Mouse (Mus musculus) embryo, embryonic 10.5 days (tissue): ENCODE data around the gene Vmn1r18.
"Not testable (repeated sequence)": the region's sequence is repeated elsewhere in the genome, so short reads cannot be mapped to it uniquely, and the experiment has no call there.

Source experiments
- DNase-seq: peaks from one replicate; pipeline ENCODE4 v3.0.0-alpha.2; 2015; ENCODE audit warnings: low spot score

The Vmn1r18 gene

DNA sequence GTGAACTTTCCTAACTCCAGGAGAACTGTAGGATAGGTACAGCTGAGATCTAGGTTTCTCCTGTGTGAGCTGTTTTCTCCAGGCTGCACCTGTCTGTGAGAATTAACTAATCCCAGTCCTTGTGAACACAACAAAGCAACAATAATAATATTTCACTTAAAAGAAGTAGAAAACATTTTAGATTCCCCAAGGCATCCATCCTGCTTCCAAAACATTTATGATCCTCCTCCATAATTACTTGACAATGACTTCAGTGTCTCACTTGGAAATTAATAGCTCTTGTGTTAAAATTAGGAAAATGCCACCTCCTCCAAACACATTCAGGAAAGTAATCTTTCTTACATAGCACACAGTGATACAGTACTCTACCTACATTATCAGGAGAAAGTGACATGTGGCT, at the start of gene Vmn1r18:
Vmn1r18 (minus strand) TSS at position 101 of the 400 bp plus-strand sequence.
- DNase-seq, result no peak

DNA sequence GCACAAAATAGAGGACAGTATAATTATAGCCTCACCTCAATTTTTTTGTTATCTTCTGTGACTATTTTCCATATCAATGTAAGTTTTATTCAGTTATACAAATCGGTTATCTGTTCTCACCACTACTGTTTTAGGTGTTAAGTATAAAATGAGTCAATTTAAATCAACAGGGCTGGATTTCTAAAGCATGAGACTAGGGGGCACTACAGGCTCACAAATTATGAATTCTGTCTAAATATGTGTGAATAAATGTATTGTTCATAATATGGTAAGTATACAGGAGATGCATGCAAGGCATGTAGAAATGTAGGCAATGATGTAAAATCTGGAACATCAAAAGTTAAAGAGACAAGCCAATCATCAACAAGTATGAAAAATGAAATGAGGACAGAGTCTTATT, 35.6 kb upstream of the Vmn1r18 start:
- DNase-seq, result peak; percentile 1

DNA sequence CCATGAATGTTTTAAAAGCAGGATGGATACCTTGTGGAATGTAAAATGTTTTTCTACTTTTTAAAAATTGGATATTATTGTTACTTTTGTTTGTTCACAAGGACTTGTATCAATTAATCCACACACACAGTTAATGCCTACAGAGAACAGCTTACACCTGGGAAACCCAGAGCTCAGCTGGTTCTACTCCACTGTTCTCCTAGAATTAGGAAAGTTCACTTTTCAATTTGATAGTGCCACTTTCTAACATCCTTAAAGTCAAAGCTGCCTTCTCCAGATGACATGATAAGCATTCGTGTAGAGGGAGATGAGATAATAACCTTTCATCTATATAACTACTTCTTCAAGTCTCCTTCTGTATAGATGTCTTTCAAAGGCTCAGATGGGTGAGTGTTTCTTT, 33.0 kb upstream of the Vmn1r18 start, which contains the start of gene Vmn1r20:
Vmn1r20 (plus strand) TSS at position 301 of the 400 bp plus-strand sequence.
- DNase-seq, result no peak

- not testable (repeated sequence) for DNase-seq
Measured at GRCm38 (mm10) chr6:57403480-57403879, 7.9 kb upstream of the Vmn1r18 start, which contains the start of gene Vmn1r19. Gene Vmn1r19 (plus strand): TSS chr6:57403780.

DNA sequence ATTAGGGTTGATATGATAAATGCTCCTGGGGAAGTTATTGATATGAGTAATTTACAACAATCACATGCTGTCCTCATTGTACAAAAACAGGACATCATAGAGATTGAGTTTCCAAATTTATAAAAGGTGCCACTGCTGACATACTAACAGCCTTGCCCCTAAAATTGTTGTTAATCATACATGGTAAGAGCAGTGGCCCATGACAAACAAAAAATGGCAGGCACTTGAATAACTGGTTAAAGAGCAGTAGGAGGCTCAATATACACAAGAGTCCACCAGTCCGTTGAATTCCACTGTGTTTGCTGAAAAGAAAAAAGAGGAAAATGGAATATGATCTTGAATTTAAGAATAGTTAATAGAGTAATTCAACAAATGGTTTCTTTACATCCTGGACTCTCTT, 28.1 kb downstream of the Vmn1r18 start:
- DNase-seq, result no peak

DNA sequence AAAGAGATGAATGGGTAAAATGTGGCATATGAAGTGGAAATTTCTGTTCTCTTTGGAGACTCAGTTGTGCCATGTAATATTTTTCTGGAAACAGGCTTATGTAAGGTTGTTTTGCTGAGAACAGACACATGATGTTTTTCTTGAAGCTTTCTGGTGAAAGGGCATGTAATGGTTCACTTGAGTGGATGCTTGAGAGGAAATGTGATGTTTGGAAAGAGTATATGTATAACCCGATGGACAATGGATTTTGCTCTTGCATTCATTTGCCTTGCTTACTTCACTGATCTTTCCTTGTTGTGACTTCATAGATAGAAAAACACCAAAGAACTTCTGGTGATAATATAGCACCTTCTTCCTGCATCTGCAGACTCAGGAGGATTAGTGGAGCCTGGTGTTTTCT, 29.7 kb downstream of the Vmn1r18 start:
- not testable (repeated sequence) for DNase-seq

DNA sequence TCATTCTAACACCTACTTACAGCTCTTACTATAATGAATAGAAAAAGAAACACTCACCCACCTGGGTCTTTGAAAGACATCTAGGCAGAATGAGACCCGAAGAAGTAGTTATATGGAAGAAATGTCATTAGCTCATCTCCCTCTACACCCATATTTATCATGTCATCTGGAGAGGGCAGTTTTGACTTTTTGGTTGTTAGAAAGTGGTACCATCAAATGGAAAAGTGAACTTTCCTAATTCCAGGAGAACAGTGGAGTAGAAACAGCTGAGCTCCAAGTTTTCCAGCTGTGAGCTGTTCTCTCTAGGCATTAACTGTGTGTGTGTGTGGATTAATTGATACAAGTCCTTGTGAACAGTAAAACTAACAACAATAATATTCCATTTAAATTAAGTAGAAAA, 32.0 kb downstream of the Vmn1r18 start, which contains the start of gene Vmn1r17:
Vmn1r17 (minus strand) TSS at position 101 of the 400 bp plus-strand sequence.
- DNase-seq, result no peak

- DNase-seq, result no peak
Measured at GRCm38 (mm10) chr6:57356864-57357263, 38.7 kb downstream of the Vmn1r18 start.

GRCm38 (mm10) chr6:57329394-57329793, 66.2 kb downstream of the Vmn1r18 start, which contains the start of gene Vmn1r16:
Gene Vmn1r16 (minus strand): TSS chr6:57329494.
- no peak for DNase-seq
